Mouse (Mus musculus): Measurements from ENCODE around the gene Tmem39a.

DNA sequence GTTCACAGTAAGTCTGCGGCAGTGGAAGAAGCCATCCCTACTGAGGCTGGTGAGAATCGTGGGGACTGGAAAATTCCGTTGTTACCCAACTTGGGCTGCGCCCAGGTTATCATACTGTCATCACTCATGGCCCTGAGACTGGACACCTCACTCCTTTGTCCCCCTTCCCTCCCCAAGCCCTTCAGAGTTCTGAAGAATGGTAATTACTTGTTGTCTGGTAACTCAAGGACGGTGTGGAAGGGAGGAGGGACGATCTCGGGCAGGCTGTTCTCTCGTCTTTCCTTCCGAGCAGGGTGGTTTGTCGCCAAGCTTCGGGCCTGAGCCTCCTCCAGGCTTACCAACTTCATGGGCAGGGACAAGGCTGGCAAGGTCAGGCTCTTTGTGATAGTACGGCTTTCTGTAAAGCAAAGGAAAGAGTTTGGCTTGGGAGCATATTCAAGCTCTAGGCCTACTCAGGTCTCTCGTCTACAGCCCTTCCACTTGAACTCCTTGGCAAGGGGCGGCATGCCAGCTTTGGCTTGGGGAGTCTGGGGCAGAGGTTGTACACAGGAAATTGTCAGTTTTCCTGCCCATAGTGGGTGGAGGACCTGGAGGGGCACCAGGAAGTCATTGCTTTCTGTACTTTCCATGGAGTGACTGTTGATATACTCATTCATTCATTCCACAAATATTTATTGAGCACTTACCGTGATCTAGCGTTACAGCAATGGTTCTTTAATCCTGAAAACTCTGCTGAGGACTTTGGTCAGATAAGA, 62.4 kb downstream of the Tmem39a start:
- TF ChIP-seq CTCF (IDR thresholded peaks at IDR 0.05; ENCODE audit: low read depth) (no peak), EP300 (IDR thresholded peaks at IDR 0.05; ENCODE audit: low read depth) (no peak)
